Mouse (Mus musculus) left cerebral cortex, postnatal 25 days (tissue): ENCODE data around the gene Cldnd2. TPM values are rescaled to one million over a fixed set of nuclear protein-coding genes. Genes with fewer than 3 reads are reported as not detected.
A peak's percentile ranks its signal among the peaks of the same experiment; 100 is the strongest.
"Not testable (repeated sequence)": the region's sequence is repeated elsewhere in the genome, so short reads cannot be mapped to it uniquely, and the experiment has no call there.

Experiments used
- DNase-seq, 2 experiments: peaks; one replicate each; pipeline ENCODE4 v3.0.0; 2022; ENCODE audit warnings: low spot score in 2 of 2, mixed read lengths in 1 of 2
- intact Hi-C: fragments of 180-260 bp; cut with DNase I; formaldehyde crosslinking; loops from one replicate; pipeline ENCODE4 v1.15.1; 2025
- total RNA-seq, 2 experiments: library from RNA; stranded (reverse); gene quantifications; 2 replicates each; pipeline ENCODE4 v1.2.3; 2021

The Cldnd2 gene
- total RNA-seq, result not detected

DNA sequence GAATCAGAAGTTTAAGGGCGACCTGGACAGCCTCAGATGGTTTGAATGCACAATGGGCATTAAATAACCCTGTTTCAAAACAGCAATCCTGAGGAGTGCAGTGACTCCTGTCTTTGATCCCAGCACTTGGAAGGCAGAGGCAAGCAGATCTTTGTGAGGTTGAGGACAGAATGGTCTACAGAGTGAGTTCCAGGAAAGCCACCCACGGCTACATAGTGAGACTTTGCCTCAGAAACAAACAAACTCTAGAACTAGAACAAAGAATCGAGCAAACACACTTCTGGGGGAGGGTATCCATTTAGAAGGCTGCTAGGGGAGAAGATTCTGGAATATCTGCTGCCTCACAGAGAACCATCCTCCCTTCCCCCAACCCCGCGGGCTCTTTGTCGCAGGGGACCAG is at the start of gene Cldnd2:
TSS of gene Cldnd2 (plus strand) at position 301 of the 400 bp plus-strand sequence.
- intact Hi-C loops, result no loop called here
- no peak for DNase-seq

DNA sequence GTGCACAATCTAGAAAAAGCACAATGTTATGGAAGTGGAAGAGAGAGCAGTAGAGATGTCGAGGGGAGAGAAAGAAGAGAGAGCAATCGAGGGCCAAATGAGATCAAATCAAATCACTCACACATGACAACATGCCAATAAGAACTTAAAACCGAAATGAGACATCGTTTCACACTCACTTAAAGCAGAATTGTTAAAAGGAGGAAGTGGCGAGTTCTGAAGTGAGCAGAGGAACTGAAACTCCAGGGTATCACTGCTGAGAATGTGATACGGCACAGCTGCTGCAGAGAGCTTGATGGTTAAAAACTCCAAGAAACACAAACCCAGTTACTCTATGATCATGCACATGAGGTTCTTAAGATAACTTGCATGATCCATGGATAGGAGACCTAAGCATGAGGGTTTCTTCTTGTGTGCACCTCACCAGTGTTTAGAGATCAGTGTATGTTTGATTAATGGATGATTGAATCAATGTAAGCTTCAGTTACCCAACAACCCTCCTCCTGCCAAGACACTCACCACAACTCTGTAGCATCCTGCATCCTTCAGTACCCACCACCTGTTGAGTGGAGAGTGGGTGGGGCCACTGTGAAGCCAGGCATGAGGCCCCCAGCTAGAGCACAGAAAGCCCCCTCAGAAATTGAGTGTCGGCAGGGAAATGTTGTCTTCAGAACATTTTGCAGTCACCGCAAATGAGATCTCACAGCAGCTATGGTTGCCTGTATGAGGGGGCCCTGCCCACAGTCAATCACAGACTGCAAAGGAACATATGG is 48.0 kb upstream of the Cldnd2 start:
- intact Hi-C loops, result no loop called here

DNA sequence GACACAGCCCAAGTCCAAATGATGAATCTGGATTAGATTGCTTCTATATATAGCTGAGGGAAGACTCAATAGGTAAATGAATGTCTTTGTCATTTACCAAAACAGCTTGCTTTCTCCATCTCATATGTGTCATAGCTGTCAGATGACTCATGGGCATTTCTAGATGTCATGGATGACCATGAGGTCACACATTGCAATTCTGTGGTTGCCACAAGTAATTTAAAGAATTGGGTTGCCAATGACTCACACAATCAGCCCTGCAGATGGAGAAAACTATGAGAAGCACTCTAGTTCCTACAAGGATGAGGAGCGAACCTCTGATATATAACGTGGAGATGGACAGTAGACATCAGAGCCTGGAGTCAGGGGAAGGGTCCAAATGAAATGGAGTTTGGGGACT is 41.1 kb upstream of the Cldnd2 start:
- intact Hi-C loops, result no loop called here
- no peak for DNase-seq

More for the DNA sequence above, 48.0 kb upstream of the Cldnd2 start:
- peak in 1 of 2 experiments; percentile 11 for DNase-seq

DNA sequence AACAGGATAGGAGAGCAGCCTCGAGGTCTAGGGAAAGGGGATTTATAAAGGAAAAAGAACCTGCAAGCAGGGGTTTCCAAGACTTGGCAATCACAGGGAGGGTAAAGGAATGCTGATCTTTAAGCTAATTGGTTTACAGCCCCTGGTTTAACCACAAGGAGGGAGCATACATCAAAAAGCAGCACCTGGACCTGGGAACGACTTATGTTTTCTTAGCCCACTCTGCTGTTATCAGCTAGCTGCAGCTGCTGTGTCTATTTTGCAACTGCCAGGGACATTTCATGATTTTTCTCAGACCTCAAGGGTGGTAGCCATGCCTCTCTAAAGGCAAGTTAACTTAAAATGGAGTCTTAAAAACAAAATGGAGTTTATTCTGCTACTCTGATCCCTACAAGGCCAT is 37.9 kb upstream of the Cldnd2 start:
- intact Hi-C loops, result no loop called here
- no peak for DNase-seq

DNA sequence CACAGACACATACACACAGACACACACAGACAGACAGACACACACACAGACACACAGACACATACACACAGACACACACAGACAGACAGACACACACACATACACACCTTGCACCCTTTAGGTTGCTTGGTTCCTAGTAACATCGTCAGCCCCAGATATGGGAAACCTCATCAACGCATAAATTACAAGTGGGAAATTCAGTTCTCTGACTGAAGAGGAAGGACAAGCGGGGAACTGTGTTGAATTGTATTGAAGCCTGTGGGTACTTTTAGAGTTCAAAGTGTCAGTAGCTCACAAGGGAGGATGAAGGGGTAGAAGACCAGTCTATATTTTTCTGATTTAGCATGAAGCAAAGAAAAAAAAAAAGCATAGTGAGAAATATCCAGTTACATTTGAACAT is 33.0 kb upstream of the Cldnd2 start:
- intact Hi-C loops, result no loop called here
- DNase-seq, result no peak

DNA sequence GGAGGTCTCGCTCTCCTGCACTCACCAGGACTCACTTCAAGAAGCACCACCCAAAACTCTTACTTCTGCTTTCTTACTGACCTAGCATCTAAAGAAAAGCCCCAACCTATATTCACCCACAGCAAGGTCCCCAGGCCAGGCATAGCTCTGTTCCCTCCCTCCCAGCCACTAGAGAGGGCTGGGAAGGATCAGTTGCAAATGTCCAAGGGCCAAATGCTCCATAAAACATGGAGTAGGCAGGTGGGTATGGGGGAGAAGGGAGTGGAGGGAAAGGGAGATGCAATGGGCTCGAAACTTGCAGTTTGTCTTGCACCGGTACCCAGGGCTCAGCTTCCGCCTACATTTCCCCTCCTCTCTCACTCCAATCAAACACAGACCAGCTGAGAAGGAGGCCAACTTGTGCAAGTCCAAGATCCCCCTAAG is 32.4 kb upstream of the Cldnd2 start, which contains the start of gene Siglecg:
TSS of gene Siglecg (plus strand) at position 74 of the 423 bp plus-strand sequence.
- no peak for DNase-seq

DNA sequence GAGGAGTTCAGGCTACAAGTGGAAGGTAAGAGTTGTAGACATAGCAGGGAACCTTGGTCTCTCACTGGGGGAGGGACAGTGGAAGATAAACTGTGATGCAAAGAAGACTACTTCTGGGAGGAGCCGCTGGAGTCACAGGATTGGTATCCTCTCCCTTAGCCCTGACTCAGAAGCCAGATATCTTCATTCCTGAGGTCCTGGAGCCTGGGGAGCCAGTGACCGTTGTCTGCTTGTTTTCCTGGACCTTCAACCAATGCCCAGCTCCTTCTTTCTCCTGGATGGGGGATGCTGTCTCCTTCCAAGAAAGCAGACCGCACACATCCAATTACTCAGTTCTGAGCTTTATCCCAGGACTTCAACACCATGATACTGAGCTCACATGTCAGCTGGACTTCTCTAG is 31.5 kb upstream of the Cldnd2 start:
- intact Hi-C loops, result no loop called here
- DNase-seq, result no peak

More for the DNA sequence above, 32.4 kb upstream of the Cldnd2 start, which contains the start of gene Siglecg:
- intact Hi-C loops, result no loop called here

DNA sequence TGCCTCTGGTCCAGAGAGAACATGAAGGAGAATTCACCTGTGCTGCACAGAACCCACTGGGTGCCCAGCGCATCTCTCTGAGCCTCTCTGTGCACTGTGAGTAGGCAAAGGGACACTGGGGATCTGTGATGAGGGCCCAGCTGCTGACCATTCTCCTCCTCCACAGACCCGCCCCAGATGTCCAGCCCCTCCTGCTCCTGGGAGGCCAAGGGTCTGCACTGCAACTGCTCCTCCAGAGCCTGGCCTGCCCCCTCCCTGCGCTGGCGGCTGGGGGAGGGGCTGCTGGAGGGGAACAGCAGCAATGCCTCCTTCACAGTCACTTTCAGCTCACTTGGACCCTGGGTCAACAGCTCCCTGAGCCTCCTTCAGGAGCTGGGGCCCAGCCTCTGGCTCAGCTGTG is 28.9 kb upstream of the Cldnd2 start:
- intact Hi-C loops, result not testable (repeated sequence)

DNA sequence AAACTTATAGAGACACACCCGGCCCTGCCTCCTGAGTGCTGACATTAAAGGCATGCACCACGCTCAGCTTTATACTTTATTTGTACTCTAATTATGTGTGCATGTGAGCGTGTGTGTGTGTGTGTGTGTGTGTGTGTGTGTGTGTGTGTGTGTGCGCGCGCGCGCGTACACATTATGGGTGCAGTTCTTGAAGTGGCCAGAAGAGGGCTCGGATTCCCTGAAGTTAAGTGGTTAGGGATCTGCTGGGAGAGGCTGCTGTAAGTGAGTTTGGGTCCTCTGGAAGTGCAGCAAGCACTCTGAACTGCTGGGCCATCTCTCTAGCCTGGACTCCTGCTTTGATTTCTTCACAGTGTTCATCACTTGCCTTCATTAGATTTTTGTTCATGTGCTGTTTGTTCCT is 23.3 kb upstream of the Cldnd2 start:
- no peak for DNase-seq
- intact Hi-C loops, result no loop called here

More for the DNA sequence above, 28.9 kb upstream of the Cldnd2 start:
- DNase-seq, result not testable (repeated sequence)

DNA sequence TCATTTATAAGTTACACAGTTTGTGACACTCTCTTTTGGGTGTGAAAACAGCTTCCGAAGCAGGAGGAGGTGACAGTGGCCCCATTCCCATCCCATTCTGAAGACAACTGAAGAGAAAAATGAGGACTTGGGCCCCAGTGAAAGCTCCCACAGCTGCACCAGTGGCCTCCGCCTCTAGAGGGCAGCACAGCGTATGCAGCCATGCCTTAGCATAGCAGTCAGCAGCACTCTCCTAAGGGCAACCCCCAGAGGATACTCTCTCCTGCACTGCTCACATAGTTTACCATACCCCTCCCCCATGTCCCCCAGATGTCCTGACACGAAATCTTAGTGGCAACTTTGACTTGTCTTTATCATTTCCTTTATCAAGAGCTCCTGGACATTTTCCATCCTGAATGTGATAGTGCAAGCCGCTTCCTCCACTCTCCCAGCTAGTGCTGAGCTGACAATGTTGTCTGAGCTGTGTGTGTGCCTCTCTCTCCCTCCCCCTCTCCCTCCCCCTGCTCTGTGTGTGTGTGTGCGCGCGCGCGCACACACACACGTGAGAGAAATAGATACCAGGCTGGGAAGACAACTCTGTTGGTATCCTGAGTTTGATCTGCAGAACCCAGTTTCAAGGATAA is 17.5 kb upstream of the Cldnd2 start:
- peak; percentile 82 to 86 for DNase-seq
- intact Hi-C loops, result loop anchor here (1.0 to 2.0 kb wide), 2 partner anchors 43 to 72 kb away; no protein-coding TSS in a partner anchor

DNA sequence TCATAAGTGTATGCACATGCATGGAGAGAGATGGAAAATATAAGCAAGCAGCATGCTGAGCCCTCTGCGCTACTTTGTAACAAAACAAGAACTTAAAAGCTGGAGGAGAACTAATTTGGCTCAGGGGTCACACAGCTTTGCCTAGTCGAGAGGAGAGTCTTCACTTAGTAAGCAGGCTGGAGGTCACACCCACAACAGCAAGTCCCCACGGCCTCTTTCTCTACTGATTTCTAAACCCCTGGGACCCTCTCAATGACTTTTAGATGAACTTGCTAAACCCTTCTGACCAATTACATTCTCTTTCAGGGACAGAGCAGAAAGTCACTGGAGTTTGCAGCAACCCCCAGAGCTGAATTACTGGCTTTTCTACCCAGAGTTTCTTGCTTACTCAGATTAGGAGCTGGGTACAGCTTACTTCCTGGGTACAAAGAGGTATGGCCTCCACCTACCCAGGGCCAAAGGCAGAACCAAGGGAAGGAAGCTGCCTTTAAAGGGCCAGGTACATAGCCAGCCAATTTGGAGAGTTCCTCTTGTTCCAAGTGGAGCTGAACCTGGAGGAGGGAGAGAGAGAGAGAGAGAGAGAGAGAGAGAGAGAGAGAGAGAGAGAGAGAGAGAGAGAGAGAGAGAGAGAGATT is 16.5 kb upstream of the Cldnd2 start:
- intact Hi-C loops, result loop anchor here (1.0 to 2.0 kb wide), 2 partner anchors 42 to 71 kb away; no protein-coding TSS in a partner anchor
- DNase-seq, result no peak

DNA sequence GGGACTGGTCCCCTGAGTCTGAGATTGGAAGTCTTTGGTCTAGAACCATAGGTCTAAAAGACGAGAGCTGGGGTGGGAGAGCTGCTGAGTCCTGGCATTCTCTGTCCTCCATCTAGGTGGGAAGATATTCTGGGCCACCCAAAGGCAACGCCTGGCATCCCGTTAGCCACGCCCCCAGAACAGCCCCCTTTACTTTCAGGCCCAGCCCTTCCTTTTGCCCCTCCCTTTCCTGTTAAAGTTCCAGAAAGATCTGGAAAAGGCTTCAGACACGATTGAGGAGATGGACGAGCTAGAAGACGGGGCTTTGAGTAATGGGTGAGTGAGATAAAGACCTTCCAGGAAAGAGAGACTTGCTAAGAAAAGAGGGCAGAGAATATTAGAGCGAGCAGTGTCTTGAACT is 13.2 kb upstream of the Cldnd2 start, which contains the start of gene Lim2:
TSS of gene Lim2 (plus strand) at position 265 of the 400 bp plus-strand sequence.
- intact Hi-C loops, result no loop called here
- no peak for DNase-seq

DNA sequence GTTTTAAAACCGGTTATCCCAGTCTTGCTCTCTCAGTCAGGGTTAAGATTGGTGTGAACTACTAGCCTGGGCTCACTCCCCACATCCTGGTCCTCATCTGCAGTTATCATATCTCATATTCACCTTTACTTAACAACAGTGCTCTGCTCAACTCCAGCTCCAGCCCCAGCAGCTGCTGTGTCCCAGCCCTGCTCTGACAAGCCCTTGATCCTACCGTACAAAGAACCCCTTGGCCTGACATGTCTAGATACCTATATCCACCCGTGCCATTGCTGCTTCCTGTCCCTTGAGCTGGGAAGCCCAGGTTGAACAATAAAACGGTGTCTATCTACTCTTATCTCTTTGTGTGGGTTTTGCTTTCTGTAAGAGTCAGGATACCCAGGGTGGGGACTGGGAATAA is 11.1 kb upstream of the Cldnd2 start:
- intact Hi-C loops, result no loop called here
- DNase-seq, result no peak

DNA sequence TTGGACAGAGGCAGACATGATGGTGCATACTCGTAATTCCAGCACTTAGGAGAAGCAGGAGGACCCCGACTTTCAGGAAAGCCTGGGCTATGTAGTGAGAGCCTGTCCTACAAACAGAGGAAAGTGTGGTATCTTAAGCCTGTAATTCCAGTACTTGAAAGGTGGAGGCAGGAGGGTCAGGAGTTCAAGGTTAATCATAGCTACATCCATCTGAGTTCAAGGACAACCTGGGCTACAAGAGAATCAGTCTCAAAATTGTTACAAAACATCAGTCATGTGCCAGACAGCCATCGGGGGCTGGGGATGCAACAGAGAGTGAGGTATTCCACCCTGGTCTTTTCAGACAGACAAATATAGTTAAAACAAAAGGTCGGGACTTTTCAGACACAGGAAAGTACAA is 7.7 kb upstream of the Cldnd2 start:
- intact Hi-C loops, result no loop called here
- no peak for DNase-seq

DNA sequence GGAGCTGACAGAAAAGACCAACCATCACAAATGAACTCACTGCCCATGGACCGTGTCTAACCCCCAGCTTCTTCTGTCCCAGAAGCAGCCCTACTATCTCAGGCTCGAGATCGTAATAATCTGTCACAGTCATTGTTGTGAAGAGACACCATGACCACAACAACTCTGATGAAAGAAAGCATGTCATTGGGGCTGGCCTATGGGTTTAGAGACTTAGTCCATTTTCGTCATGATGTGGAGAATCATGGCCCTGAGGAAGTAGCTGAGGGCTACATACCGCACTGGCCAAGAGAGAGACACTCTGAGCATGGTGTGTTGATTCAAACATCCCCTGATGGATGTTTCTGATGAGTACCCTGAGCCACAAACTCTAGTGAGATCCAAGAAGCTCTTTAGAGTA is 5.9 kb upstream of the Cldnd2 start:
- no peak for DNase-seq

DNA sequence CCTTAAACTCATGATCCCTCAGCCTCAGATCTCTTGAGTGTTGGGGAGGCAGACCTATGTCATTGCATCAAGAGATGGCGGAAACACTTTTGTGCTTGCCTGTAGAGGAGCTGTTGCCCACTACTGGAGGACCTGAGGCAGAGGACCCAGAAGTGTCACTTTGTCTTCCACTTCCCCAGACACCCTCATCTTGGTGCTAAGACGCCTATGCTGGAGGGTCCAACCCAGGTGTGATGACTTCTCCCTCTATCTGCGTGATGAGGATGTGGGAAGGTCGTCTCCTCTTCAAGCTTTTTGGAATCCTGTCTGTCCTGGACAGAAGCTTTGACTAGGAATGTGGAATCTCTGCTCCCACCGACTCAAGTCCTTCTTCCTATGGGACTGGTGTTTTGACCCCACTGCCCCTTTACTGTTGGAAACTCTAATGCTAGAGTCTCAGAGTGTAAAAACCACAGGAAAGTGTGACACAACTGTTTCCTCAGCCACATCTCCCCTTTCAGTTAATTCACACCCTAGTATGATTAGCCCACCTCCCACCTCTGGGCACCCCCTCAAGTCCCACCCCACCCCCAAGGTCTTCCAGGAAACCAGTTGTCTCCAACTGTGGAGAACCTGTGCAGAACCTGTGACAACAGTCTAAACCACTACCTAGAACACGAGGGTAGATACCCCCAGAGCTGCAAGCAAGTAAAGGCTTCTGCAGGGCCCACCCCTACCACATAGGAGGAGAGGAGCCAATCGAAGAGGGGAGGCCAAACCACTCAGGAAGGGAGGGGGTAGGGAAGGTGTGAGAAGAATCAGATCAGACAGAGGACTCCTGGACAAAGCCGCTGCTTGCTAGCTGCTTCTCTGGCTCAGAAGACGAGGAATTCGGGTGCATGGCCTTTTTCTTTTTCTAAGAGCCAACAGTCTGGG is 4.0 kb upstream of the Cldnd2 start, which contains the start of gene Nkg7:
TSS of gene Nkg7 (plus strand) at position 733 of the 915 bp plus-strand sequence.
- no peak for DNase-seq
- intact Hi-C loops, result no loop called here

More for the DNA sequence above, 5.9 kb upstream of the Cldnd2 start:
- intact Hi-C loops, result no loop called here

DNA sequence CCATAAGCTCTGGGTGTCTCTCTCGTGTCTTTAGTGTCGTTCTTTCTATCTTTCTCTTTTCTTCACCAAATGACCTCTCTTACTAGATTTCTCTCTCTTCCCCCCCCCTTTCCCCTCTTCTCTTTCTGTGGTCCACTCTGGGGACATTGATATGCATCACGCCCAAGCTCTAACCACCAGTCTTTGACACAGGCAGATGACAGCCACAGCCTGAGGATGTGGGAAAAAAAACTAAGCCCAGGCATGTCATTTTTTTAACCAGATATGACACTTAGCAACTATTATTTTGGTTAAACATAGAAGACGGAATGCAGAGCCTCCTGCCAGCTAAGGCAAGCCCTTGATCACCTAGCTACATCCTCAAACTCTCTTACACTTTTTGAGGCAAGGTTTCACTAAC is 2.0 kb upstream of the Cldnd2 start:
- no peak for DNase-seq
- intact Hi-C loops, result no loop called here

DNA sequence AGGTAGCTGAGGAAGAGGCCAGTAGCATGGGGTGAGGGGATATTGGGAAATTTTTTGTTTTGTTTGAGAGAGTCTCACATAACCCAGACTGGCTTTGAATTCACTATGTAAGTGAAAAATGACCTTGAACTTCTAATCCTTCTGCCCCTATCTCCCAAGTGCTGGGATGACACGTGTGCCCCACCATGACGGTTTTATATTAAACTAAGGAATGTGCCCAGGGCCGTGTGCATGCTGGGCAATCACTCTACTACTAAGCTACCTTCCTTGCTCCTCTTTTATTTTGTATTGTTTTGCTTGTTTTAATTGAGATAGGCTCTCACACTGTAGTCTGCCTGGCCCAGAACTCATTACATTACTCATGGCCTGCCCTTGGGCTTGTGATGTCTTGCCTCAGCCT is 489 bp downstream of the Cldnd2 start:
- no peak for DNase-seq
- intact Hi-C loops, result no loop called here

DNA sequence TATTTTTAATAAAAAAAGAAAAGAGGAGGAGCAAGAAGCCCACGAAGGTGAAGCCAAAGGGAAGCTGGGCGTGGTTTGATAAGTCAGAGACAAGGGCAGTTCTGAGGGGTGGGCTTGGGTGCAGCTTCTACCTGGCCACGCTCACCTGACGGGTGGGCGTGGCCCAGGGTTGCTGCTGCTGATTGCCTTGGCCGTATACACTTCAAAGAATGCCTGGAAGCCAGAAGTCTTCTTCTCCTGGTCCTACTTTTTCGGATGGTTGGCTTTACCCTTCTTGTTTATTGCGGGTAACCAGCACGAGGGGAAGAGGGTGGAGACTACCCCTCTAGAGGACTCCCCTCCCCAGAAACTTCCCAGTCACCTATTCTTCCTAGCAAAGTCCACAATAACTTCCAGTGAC is 2.1 kb downstream of the Cldnd2 start:
- no peak for DNase-seq
- intact Hi-C loops, result loop anchor here (2.0 kb wide), 1 partner anchor 130 kb away; the partner anchor contains the start of gene Zfp715
